Mouse (Mus musculus) frontal cortex, adult (tissue): Measurements from ENCODE around the gene Dqx1.

ENCODE experiments used
- ATAC-seq: cut with Nextera tagmentation; 2 replicates; pipeline ENCODE4 v1.9.2; 2017; ENCODE audit warnings: mild to moderate bottlenecking, moderate library complexity, mixed read lengths; ENCODE audit not compliant: low TSS enrichment

Dqx1 gene

GRCm38 (mm10) chr6:83070311-83071219, 12.9 kb downstream of the Dqx1 start:
- ATAC-seq = no peak

DNA sequence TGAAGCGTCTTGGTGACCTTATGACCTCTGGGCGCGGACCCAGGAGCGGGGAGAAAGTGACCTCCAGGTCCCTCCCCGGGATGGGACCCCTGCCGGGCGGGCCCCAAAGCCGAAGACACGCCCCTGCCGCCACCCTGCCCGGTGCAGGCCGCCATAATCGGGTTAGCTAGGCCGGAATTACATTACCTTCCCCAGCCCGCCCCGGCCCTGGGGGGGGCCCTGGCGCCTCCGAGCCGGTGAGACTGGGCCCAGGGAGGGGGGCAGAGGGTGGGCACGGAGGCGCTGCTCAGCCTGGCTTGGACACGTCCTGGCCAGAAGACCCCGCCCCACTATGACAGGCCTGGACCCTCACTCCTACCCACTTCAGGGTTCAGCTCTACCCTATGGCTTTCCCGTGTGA, 13.6 kb downstream of the Dqx1 start:
- no peak for ATAC-seq

GRCm38 (mm10) chr6:83074979-83075378, 17.3 kb downstream of the Dqx1 start:
- ATAC-seq = no peak

- ATAC-seq = peak; percentile 39; the same call in 1 of the 2 replicates
These were observed 20.1 kb downstream of the Dqx1 start, which contains the start of gene Pcgf1 for GRCm38 (mm10) chr6:83077630-83078323. TSS of gene Pcgf1 (plus strand) at chr6:83077869.

DNA sequence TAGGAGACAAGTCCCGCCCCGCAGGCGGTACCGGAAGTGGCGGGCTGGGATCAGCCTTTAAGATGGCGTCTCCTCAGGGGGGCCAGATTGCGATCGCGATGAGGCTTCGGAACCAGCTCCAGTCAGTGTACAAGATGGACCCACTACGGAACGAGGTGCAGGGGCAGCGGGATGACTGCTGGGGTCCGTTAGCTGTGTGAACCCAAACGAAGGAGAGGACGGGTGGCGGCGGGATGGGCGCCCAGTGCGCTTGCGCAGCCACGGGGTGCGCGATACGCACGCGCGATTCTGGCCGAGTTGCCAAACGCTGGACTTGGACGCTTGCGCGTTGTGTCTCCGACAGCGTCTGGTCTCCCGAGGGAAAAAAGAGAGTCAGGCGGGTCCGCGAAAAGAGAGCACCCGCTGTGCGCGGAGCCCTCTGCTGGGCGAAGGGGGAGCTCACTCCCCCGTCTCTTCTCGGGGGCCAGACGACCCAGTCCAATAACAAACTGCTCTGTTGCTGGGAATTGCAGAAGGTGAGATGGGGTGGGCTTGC, 20.7 kb downstream of the Dqx1 start:
- ATAC-seq = peak; percentile 92

GRCm38 (mm10) chr6:83080210-83080609, 22.6 kb downstream of the Dqx1 start:
- ATAC-seq = no peak

DNA sequence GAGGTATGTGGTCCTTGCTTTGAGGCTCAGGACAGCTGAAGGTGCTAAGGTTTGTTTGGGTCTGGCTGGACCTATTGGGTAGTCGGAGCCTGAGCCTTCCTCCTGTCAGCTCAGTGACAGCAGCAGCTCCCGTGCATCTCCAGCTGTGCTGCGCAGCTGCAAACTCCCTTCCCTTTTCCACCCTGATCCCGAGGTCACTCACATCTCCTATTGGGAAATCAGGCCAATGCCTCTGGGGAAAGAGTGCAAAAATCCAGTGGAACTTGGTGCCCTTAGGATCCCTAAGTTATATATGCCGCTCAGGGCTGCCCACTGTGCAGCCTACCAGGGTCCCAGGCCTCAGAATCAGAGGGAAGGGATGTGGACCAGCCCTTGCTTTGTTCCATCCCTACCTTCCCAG, 25.9 kb downstream of the Dqx1 start:
- no peak for ATAC-seq

DNA sequence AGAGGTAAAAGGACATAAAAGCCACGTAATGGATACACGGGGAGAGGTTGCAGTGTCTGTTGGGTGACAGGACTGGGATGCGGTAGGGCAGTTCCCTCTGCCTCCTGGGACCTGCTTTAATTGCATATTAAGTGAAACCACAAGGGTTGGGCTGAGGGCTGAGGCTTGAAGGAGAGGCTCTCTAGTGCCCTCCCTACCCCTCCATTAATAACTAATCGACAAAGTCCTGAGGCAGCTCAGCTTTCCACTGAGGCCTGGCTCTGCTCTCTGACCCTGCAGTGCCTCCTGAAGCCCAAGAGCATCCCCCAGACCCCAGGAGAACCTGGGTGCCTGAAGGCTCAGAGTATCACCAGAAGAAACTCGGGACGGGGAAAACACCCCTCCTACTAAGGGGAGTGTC, 26.8 kb downstream of the Dqx1 start:
- ATAC-seq = no peak

GRCm38 (mm10) chr6:83086121-83087035, 28.7 kb downstream of the Dqx1 start, which contains the start of gene Lbx2:
TSS of gene Lbx2 (plus strand) at chr6:83086367.
- no peak for ATAC-seq

GRCm38 (mm10) chr6:83087205-83087925, 29.7 kb downstream of the Dqx1 start:
- no peak for ATAC-seq

- ATAC-seq = no peak
These were observed 30.2 kb downstream of the Dqx1 start for GRCm38 (mm10) chr6:83087926-83088260.

DNA sequence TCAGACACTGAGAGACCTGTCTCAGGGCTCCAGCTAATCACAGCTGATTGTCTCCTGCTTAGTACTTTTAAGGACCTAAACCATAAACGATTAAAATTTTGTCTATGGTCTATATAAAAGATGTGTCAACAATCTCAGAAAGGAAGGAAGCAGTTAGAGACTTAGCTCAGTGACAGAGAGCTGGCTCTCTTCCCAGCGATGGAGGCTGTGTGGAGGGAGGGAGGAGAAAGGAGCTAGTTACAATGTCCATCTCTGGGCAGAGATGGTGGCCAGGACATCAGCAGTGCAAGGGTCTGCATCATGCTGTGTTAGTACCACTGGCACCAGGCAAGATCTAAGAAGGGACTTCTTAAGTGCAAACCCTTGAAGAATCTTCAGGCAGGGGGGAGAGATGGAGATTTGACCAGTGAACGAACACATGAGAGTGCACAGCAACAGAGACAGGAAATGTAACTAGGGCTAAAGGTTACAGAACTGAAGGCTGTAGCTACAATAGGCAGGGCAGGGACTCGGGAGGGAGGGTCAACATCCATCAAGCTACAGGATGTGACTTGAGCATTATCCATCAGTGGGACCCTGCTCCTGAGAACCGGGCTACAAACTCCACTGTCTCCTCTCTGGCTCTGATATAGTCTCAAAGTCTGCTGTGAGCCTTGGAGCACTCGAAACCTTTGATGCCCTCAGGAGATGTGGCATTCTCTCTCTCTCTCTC, 34.9 kb downstream of the Dqx1 start:
- ATAC-seq = no peak

DNA sequence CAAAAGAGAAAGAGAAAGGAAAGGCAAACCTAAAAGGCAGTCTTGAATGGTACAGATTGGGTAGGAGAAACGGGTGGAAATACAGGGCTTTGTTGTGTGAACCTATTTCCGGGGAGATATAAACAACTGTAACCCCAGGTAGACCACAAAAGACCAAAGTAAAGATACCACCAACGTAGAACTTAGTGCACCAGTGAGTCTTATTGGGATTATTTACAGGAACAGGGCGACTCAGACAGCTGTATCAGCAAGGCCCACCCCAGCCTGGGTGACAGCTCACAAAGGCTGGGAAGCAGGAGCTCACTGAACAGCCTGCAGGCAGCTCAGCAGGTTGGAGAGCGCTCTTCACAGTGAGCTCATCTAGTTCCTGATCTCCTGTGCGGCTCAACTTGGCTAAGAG, 38.3 kb downstream of the Dqx1 start:
- no peak for ATAC-seq

DNA sequence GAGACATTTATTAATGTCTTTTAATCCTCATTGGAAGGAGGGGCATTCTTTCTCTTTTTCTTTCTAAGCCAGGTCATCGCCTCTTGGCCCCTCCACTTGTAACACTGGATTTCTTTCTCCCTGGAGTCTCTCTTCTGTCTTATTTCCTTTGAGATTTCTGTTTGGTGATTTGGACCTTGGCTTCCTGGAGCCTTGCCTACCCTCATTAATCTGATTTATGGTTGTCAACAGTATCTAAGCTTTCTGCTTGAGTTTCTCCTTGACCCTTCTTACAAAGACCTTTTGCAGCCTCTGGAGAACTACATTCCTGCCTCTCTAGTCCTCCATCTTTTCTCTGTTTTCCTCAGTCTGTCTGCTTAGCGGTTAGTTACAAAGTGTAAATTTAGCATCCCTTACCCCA, 40.8 kb downstream of the Dqx1 start:
- no peak for ATAC-seq

DNA sequence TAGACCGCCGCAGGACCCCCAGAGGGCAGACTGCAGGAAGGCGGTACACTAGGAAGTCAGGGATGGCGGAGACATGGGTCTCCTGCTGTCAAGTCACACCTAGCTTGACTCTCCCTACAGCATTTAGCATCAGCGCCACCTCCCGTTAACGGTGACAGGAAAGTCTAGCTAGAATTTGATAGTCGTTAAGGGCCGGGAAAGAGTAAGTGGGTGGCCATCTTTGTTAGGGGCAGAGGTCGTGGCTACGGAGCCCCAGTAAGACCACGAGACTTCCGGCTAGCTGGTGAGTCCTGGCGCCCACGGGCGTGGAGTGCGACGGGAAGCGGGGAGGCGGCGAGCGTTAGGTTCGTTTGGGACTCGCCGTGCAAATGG, 43.7 kb downstream of the Dqx1 start, which contains the start of the genes Ccdc142 and Gm42688:
Ccdc142 (plus strand) TSS at position 286 of the 372 bp plus-strand sequence.
Gm42688 (plus strand) TSS at position 302 of the 372 bp plus-strand sequence.
- peak; percentile 62 for ATAC-seq

GRCm38 (mm10) chr6:83101688-83102556, 44.3 kb downstream of the Dqx1 start:
- peak; percentile 75 for ATAC-seq

- no peak for ATAC-seq
These were observed 45.5 kb downstream of the Dqx1 start for GRCm38 (mm10) chr6:83103130-83103650.

DNA sequence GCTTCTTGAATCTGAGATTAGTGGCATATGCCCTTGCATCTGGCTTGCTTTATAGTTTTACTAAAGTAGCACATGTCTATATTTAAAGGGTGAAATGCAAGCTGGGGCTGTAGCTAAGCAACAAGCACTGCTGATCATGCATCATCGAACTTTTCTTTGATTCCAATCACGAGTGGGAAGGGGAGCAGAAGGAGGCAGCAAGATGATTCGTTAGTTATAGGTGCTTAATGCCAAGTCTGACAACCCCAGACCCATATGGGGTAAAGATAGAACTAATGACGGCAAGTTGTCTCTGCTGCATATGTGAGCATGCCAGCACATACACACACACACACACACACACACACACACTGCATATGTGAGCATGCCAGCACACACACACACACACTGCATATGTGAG, 46.5 kb downstream of the Dqx1 start:
- no peak for ATAC-seq
